Mouse (Mus musculus) testis, adult 2 months (tissue): Measurements from ENCODE around the gene Csk. TPM values are rescaled to one million over a fixed set of nuclear protein-coding genes. Genes with fewer than 3 reads are reported as not detected.

Source experiments
- H3K27ac ChIP-seq: fragments of 200-500 bp; 2 replicates; pipeline ENCODE4 v1.5.1; 2012; ENCODE audit warnings: low read depth, low read length; ENCODE audit not compliant: control insufficient read depth, insufficient read depth
- H3K27me3 ChIP-seq: fragments of 200-500 bp; 2 replicates; pipeline ENCODE4 v1.6.1; 2012; ENCODE audit warnings: mild to moderate bottlenecking, low read length, moderate library complexity; ENCODE audit not compliant: control insufficient read depth, insufficient read depth
- H3K36me3 ChIP-seq: fragments of 200-500 bp; 2 replicates; pipeline ENCODE4 v1.6.1; 2012; ENCODE audit warnings: mild to moderate bottlenecking, low read length; ENCODE audit not compliant: control insufficient read depth, insufficient read depth
- H3K4me1 ChIP-seq: fragments of 200-500 bp; 2 replicates; pipeline ENCODE4 v1.6.1; 2012; ENCODE audit warnings: low read length; ENCODE audit not compliant: control insufficient read depth, insufficient read depth
- H3K4me3 ChIP-seq: fragments of 200-500 bp; 2 replicates; pipeline ENCODE4 v1.5.1; 2012; ENCODE audit warnings: low read depth, mild to moderate bottlenecking, low read length, moderate library complexity, mixed read lengths; ENCODE audit not compliant: control insufficient read depth
- CTCF ChIP-seq: fragments of 200-500 bp; IDR thresholded peaks from 2 replicates; pipeline ENCODE4 v1.5.1; 2012; ENCODE audit warnings: low read depth, mild to moderate bottlenecking, inconsistent platforms, low read length, moderate library complexity; ENCODE audit not compliant: control insufficient read depth, insufficient read depth, insufficient replicate concordance
- POLR2A ChIP-seq: fragments of 200-500 bp; IDR thresholded peaks from 2 replicates; pipeline ENCODE4 v1.6.1; 2012; ENCODE audit warnings: low read depth, mild to moderate bottlenecking, inconsistent platforms, low read length, moderate library complexity; ENCODE audit not compliant: control insufficient read depth
- polyA plus RNA-seq: library from polyadenylated mRNA; depleted of rRNA; stranded (reverse); fragments of >200 nt; gene quantifications from 2 replicates; pipeline ENCODE4 v1.2.3, GENCODE M21; 2012

Gene Csk
- polyA plus RNA-seq, 1 experiment = 13.4 TPM

GRCm38 (mm10) chr9:57667817-57668216, 14.4 kb upstream of the Csk start:
- H3K4me1 ChIP-seq = no peaks in the 10 kb centered on the region
- no peak overlapping the region for H3K27ac ChIP-seq
- no peaks in the 10 kb centered on the region for H3K27me3 ChIP-seq
- no peak for TF ChIP-seq CTCF
- TF ChIP-seq POLR2A = no peak
- no peak overlapping the region for H3K4me3 ChIP-seq
- H3K36me3 ChIP-seq = no peaks in the 10 kb centered on the region

GRCm38 (mm10) chr9:57667136-57667535, 13.7 kb upstream of the Csk start:
- no peak overlapping the region for H3K27ac ChIP-seq
- no peaks in the 10 kb centered on the region for H3K27me3 ChIP-seq

GRCm38 (mm10) chr9:57666536-57666935, 13.1 kb upstream of the Csk start:
- Histone ChIP-seq H3K27ac (no peak overlapping the region), H3K27me3 (no peaks in the 10 kb centered on the region), H3K4me3 (no peak overlapping the region), H3K4me1 (no peaks in the 10 kb centered on the region), H3K36me3 (no peaks in the 10 kb centered on the region)
- TF ChIP-seq POLR2A (no peak), CTCF (no peak)

More at GRCm38 (mm10) chr9:57667136-57667535, 13.7 kb upstream of the Csk start:
- Histone ChIP-seq H3K36me3 (no peaks in the 10 kb centered on the region), H3K4me3 (no peak overlapping the region), H3K4me1 (no peaks in the 10 kb centered on the region)
- no peak for TF ChIP-seq POLR2A
- no peak for TF ChIP-seq CTCF

GRCm38 (mm10) chr9:57664616-57665015, 11.2 kb upstream of the Csk start:
- Histone ChIP-seq H3K36me3 (no peaks in the 10 kb centered on the region), H3K27ac (no peak overlapping the region), H3K4me3 (no peak overlapping the region), H3K4me1 (no peaks in the 10 kb centered on the region), H3K27me3 (no peaks in the 10 kb centered on the region)
- no peak for TF ChIP-seq CTCF
- TF ChIP-seq POLR2A = no peak

- H3K27me3 ChIP-seq = no peaks in the 10 kb centered on the region
- TF ChIP-seq POLR2A (no peak), CTCF (no peak)
- H3K4me1 ChIP-seq = no peaks in the 10 kb centered on the region
- no peaks in the 10 kb centered on the region for H3K36me3 ChIP-seq
- H3K27ac ChIP-seq = no peak overlapping the region
- H3K4me3 ChIP-seq = no peak overlapping the region
These were observed 8.1 kb upstream of the Csk start for GRCm38 (mm10) chr9:57661552-57661951.

GRCm38 (mm10) chr9:57660501-57660900, 7.1 kb upstream of the Csk start:
- Histone ChIP-seq H3K36me3 (no peaks in the 10 kb centered on the region), H3K27me3 (no peaks in the 10 kb centered on the region), H3K4me3 (no peak overlapping the region), H3K4me1 (peaks cover 5% of the 10 kb centered on the region; the same call in 1 of the 2 replicates), H3K27ac (no peak overlapping the region)
- TF ChIP-seq CTCF (no peak), POLR2A (no peak)

GRCm38 (mm10) chr9:57659774-57660173, 6.3 kb upstream of the Csk start:
- TF ChIP-seq POLR2A (no peak), CTCF (peak; percentile 57; the same call in 1 of the 2 replicates)
- Histone ChIP-seq H3K27me3 (no peaks in the 10 kb centered on the region), H3K36me3 (no peaks in the 10 kb centered on the region), H3K4me3 (no peak overlapping the region), H3K4me1 (peaks cover 5% of the 10 kb centered on the region; the same call in 1 of the 2 replicates), H3K27ac (no peak overlapping the region)

- H3K4me3 ChIP-seq = no peak overlapping the region
- H3K4me1 ChIP-seq = peaks cover 7% of the 10 kb centered on the region
- no peak overlapping the region for H3K27ac ChIP-seq
- H3K27me3 ChIP-seq = no peaks in the 10 kb centered on the region
- TF ChIP-seq CTCF (no peak), POLR2A (no peak)
- no peaks in the 10 kb centered on the region for H3K36me3 ChIP-seq
These were observed 5.5 kb upstream of the Csk start for GRCm38 (mm10) chr9:57658970-57659369.
